Mouse (Mus musculus) C2C12 (cell line): ENCODE data around the gene Akna.

Source experiments
- CTCF ChIP-seq: IDR thresholded peaks from one replicate; pipeline ENCODE4 v1.5.1; 2011; ENCODE audit not compliant: control insufficient read depth, insufficient read depth, insufficient read length
- MAX ChIP-seq: IDR thresholded peaks from one replicate; pipeline ENCODE4 v1.6.1; 2011; ENCODE audit warnings: mild to moderate bottlenecking, control low read depth
- USF1 ChIP-seq: IDR thresholded peaks from one replicate; pipeline ENCODE4 v1.6.1; 2011; ENCODE audit warnings: low read depth, mild to moderate bottlenecking, control low read depth, moderate library complexity

DNA sequence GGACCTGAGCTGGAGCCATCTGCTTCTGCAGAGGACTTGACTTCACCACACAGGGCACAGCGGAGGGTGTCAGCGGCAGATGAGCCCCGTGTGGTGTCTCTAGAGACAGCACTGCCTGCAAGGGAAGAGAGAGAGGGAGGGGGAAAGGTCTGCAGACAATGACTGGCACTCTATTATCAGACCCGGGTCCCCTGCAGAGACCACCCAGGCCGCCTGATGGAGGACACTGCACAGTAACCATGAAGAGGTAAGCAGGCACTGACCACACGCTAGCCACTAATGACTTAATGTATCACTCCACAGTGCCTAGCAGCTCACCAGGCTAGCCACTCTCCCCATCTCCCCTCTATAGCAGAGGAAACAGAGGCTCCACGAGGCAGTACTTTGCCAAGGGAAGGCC lies 32.3 kb downstream of the Akna start:
- TF ChIP-seq CTCF (no peak), MAX (no peak), USF1 (no peak)
